Mouse (Mus musculus): Measurements from ENCODE around the gene Hsp90ab1. TPM values are rescaled to one million over a fixed set of nuclear protein-coding genes. Genes with fewer than 3 reads are reported as not detected.

Hsp90ab1 gene
- polyA plus RNA-seq, 1 experiment from 2014 or later: 1,763 TPM

- H3K9me3 ChIP-seq (replicated peaks): no peaks in the 10 kb centered on the region
- peaks cover 18% of the 10 kb centered on the region for H3K36me3 ChIP-seq (ENCODE audit: poor library complexity, severe bottlenecking)
- 37% methylated on average over 5 of the region's 5 CpGs for WGBS
- H3K4me1 ChIP-seq: peaks cover 49% of the 10 kb centered on the region
- peak overlapping the region; percentile 86 for H3K4me3 ChIP-seq
- H3K9ac ChIP-seq: peak overlapping the region; percentile 98; the same call in 1 of the 2 replicates
- no peak overlapping the region for H3K27ac ChIP-seq
- H3K4me2 ChIP-seq: peak overlapping the region; percentile 74
- ATAC-seq: no peak
- peaks cover 34% of the 10 kb centered on the region for H3K27me3 ChIP-seq
Observed at GRCm38 (mm10) chr17:45550253-45550652, 22.8 kb downstream of the Hsp90ab1 start.

GRCm38 (mm10) chr17:45549617-45550181 is 23.4 kb downstream of the Hsp90ab1 start, which contains the start of gene Tmem151b:
TSS of gene Tmem151b (minus strand) at chr17:45549677.
- WGBS: under 1% methylated on average over 12 of the region's 29 CpGs
- peak; percentile 58 for ATAC-seq
- H3K9ac ChIP-seq: peak within 1 kb of the TSS; percentile 98
- peak within 1 kb of the TSS; percentile 86 for H3K4me3 ChIP-seq
- peak within 1 kb of the TSS; percentile 93 for H3K27ac ChIP-seq
- H3K36me3 ChIP-seq (ENCODE audit: poor library complexity, severe bottlenecking): peaks cover 23% of the 10 kb centered on the region
- peak within 1 kb of the TSS; percentile 74 for H3K4me2 ChIP-seq
- H3K9me3 ChIP-seq (replicated peaks): no peaks in the 10 kb centered on the region
- H3K4me1 ChIP-seq: peaks cover 50% of the 10 kb centered on the region
- H3K27me3 ChIP-seq: peaks cover 39% of the 10 kb centered on the region

GRCm38 (mm10) chr17:45548541-45549512 is 24.2 kb downstream of the Hsp90ab1 start:
- Histone ChIP-seq H3K36me3 (ENCODE audit: poor library complexity, severe bottlenecking) (peaks cover 27% of the 10 kb centered on the region), H3K4me1 (peaks cover 59% of the 10 kb centered on the region), H3K27me3 (peaks cover 42% of the 10 kb centered on the region), H3K27ac (peak overlapping the region; percentile 93), H3K9ac (peak overlapping the region; percentile 98), H3K4me3 (peak overlapping the region; percentile 86), H3K9me3 (replicated peaks) (no peaks in the 10 kb centered on the region), H3K4me2 (peak overlapping the region; percentile 74)
- ATAC-seq: peak; percentile 60
- WGBS: 5% methylated on average over 22 of the region's 68 CpGs

- Histone ChIP-seq H3K4me3 (peak overlapping the region; percentile 86), H3K36me3 (ENCODE audit: poor library complexity, severe bottlenecking) (peaks cover 27% of the 10 kb centered on the region), H3K27ac (no peak overlapping the region), H3K27me3 (peaks cover 50% of the 10 kb centered on the region), H3K4me1 (peaks cover 69% of the 10 kb centered on the region), H3K9ac (peak overlapping the region; percentile 98; the same call in 1 of the 2 replicates), H3K9me3 (replicated peaks) (no peaks in the 10 kb centered on the region), H3K4me2 (peak overlapping the region; percentile 74)
- WGBS: 79% methylated on average over 5 of the region's 5 CpGs
- no peak for ATAC-seq
Observed at GRCm38 (mm10) chr17:45547461-45548190, 25.4 kb downstream of the Hsp90ab1 start.

GRCm38 (mm10) chr17:45546941-45547340 is 26.1 kb downstream of the Hsp90ab1 start:
- Histone ChIP-seq H3K9me3 (replicated peaks) (no peaks in the 10 kb centered on the region), H3K36me3 (ENCODE audit: poor library complexity, severe bottlenecking) (peaks cover 27% of the 10 kb centered on the region), H3K4me1 (peaks cover 70% of the 10 kb centered on the region), H3K9ac (no peak overlapping the region), H3K27me3 (peaks cover 54% of the 10 kb centered on the region), H3K4me2 (no peak overlapping the region), H3K27ac (no peak overlapping the region), H3K4me3 (no peak overlapping the region; the same call in 1 of the 2 replicates)
- WGBS: 71% methylated on average over 16 of the region's 16 CpGs
- no peak for ATAC-seq

GRCm38 (mm10) chr17:45545278-45545961 is 27.7 kb downstream of the Hsp90ab1 start:
- Histone ChIP-seq H3K4me1 (peaks cover 59% of the 10 kb centered on the region), H3K36me3 (ENCODE audit: poor library complexity, severe bottlenecking) (peaks cover 27% of the 10 kb centered on the region), H3K9me3 (replicated peaks) (no peaks in the 10 kb centered on the region), H3K4me3 (peak overlapping the region; percentile 18), H3K9ac (peak overlapping the region; percentile 34), H3K27ac (no peak overlapping the region), H3K27me3 (peaks cover 64% of the 10 kb centered on the region), H3K4me2 (peak overlapping the region; percentile 39)
- ATAC-seq: no peak
- 8% methylated on average over 74 of the region's 74 CpGs for WGBS

- H3K4me2 ChIP-seq: peak overlapping the region; percentile 39
- H3K9ac ChIP-seq: peak overlapping the region; percentile 34
- peaks cover 27% of the 10 kb centered on the region for H3K36me3 ChIP-seq (ENCODE audit: poor library complexity, severe bottlenecking)
- H3K27ac ChIP-seq: no peak overlapping the region
- H3K27me3 ChIP-seq: peaks cover 67% of the 10 kb centered on the region
- no peak for ATAC-seq
- WGBS: 5% methylated on average over 46 of the region's 46 CpGs
- peak overlapping the region; percentile 18; the same call in 1 of the 2 replicates for H3K4me3 ChIP-seq
- peaks cover 53% of the 10 kb centered on the region for H3K4me1 ChIP-seq
- no peaks in the 10 kb centered on the region for H3K9me3 ChIP-seq (replicated peaks)
Observed at GRCm38 (mm10) chr17:45544873-45545277, 28.2 kb downstream of the Hsp90ab1 start.

GRCm38 (mm10) chr17:45544001-45544872 is 28.8 kb downstream of the Hsp90ab1 start:
- Histone ChIP-seq H3K27ac (no peak overlapping the region), H3K4me2 (peak overlapping the region; percentile 39), H3K4me1 (peaks cover 51% of the 10 kb centered on the region), H3K9ac (peak overlapping the region; percentile 34), H3K27me3 (peaks cover 70% of the 10 kb centered on the region), H3K36me3 (ENCODE audit: poor library complexity, severe bottlenecking) (peaks cover 27% of the 10 kb centered on the region), H3K4me3 (peak overlapping the region; percentile 18; the same call in 1 of the 2 replicates), H3K9me3 (replicated peaks) (no peaks in the 10 kb centered on the region)
- ATAC-seq: peak; percentile 6; the same call in 1 of the 2 replicates
- WGBS: 4% methylated on average over 24 of the region's 24 CpGs

- peaks cover 43% of the 10 kb centered on the region for H3K4me1 ChIP-seq
- H3K4me3 ChIP-seq: no peak overlapping the region
- ATAC-seq: no peak; the same call in 1 of the 2 replicates
- H3K36me3 ChIP-seq (ENCODE audit: poor library complexity, severe bottlenecking): peaks cover 27% of the 10 kb centered on the region
- WGBS: 10% methylated on average over 1 of the region's 1 CpGs
- H3K4me2 ChIP-seq: no peak overlapping the region
- H3K9me3 ChIP-seq (replicated peaks): no peaks in the 10 kb centered on the region
- H3K27ac ChIP-seq: no peak overlapping the region
- no peak overlapping the region for H3K9ac ChIP-seq
- peaks cover 70% of the 10 kb centered on the region for H3K27me3 ChIP-seq
Observed at GRCm38 (mm10) chr17:45543115-45543514, 30.0 kb downstream of the Hsp90ab1 start.

GRCm38 (mm10) chr17:45542705-45543104 is 30.4 kb downstream of the Hsp90ab1 start:
- no peak overlapping the region for H3K4me2 ChIP-seq
- ATAC-seq: no peak
- H3K9me3 ChIP-seq (replicated peaks): no peaks in the 10 kb centered on the region
- peaks cover 39% of the 10 kb centered on the region for H3K4me1 ChIP-seq
- peaks cover 65% of the 10 kb centered on the region for H3K27me3 ChIP-seq
- H3K27ac ChIP-seq: no peak overlapping the region
- WGBS: 79% methylated on average over 2 of the region's 2 CpGs
- H3K4me3 ChIP-seq: no peak overlapping the region
- H3K9ac ChIP-seq: no peak overlapping the region
- H3K36me3 ChIP-seq (ENCODE audit: poor library complexity, severe bottlenecking): peaks cover 27% of the 10 kb centered on the region
